Mouse (Mus musculus): ENCODE measurements at regions not wholly inside any gene's neighbourhood (a gene's known extent, or its start where the extent isn't known, plus 50 kb on each side); places are given as distances from the start of the nearest gene placed in this dataset.

DNA sequence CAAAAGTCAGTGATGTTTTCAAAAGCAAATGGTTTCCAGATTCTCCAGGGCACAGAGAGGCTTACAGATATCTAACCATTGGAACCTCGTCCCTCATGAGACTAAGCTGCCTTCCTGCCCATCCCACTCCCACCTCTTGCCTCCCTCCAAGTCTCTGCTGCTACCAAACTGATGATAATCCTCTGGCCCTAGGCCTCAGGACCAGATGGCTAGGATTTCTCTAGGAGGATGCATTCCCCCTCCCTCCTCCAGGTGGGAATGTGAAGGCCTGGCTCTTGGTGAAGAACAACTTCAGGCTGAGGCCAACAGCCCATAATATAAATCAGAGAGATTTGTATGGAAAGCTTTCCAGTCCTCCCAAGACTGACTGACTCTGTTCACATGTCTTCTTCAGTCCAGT is 198.9 kb upstream of the Cdh5 start:
- Histone ChIP-seq H3K27ac (replicated peaks) (no peak overlapping the region), H3K36me3 (no peaks in the 10 kb centered on the region), H3K9me3 (no peaks in the 10 kb centered on the region), H3K4me1 (no peaks in the 10 kb centered on the region), H3K27me3 (no peaks in the 10 kb centered on the region), H3K9ac (replicated peaks) (no peak overlapping the region), H3K4me3 (no peak overlapping the region), H3K4me2 (replicated peaks) (no peak overlapping the region)
- ATAC-seq (ENCODE audit: low FRiP score, low read depth): no peak
- 67% methylated on average over 1 of the region's 1 CpGs for WGBS

DNA sequence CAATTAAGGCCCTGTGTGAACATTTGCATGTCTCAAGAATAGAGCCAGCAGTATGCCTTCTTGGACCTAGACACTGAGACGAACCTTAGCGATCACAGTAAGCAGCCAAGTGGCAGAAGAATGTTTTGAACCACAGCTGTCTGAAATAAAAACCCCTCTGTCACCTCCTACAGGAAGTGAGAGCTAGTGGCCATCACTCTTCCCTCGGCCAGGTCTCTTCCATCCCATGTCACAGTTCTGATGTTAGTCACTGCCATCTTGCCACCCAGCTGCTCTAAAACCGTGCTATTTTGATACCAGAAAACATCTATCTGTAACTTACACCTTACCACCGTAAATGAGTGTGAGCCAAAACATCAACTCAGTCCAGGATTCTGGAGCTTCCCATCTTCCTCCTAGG is 197.8 kb upstream of the Cdh5 start:
- no peak for ATAC-seq (ENCODE audit: low FRiP score, low read depth)
- no peak overlapping the region for H3K4me3 ChIP-seq
- H3K27ac ChIP-seq (replicated peaks): no peak overlapping the region
- 89% methylated on average over 5 of the region's 5 CpGs for WGBS
- no peaks in the 10 kb centered on the region for H3K27me3 ChIP-seq
- H3K4me2 ChIP-seq (replicated peaks): no peak overlapping the region
- no peaks in the 10 kb centered on the region for H3K4me1 ChIP-seq
- no peak overlapping the region for H3K9ac ChIP-seq (replicated peaks)
- no peaks in the 10 kb centered on the region for H3K36me3 ChIP-seq
- no peaks in the 10 kb centered on the region for H3K9me3 ChIP-seq

DNA sequence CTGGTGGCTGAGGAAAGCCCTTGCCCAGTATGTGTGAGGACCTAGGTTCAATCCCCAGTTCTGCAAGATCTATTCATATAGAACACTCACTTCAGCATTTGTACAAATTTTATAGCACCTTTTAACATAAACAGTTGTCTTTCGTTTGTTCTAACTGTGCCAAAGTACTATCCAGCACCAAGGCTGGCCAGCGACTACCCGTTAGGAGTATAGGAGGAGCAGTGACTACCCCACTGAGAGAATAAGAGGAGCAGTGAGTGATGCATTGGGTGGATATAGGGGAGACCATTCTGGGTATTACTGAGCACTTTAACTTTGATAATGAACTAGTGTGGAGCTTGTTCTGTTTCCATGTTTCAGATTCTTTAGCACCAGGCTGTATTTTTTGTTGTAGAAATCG is 193.8 kb upstream of the Cdh5 start:
- H3K9ac ChIP-seq (replicated peaks): no peak overlapping the region
- no peaks in the 10 kb centered on the region for H3K4me1 ChIP-seq
- no peaks in the 10 kb centered on the region for H3K27me3 ChIP-seq
- H3K4me3 ChIP-seq: no peak overlapping the region
- no peak for ATAC-seq (ENCODE audit: low FRiP score, low read depth)
- WGBS: 82% methylated on average over 4 of the region's 4 CpGs
- no peaks in the 10 kb centered on the region for H3K36me3 ChIP-seq
- H3K9me3 ChIP-seq: no peaks in the 10 kb centered on the region
- no peak overlapping the region for H3K4me2 ChIP-seq (replicated peaks)
- H3K27ac ChIP-seq (replicated peaks): no peak overlapping the region

DNA sequence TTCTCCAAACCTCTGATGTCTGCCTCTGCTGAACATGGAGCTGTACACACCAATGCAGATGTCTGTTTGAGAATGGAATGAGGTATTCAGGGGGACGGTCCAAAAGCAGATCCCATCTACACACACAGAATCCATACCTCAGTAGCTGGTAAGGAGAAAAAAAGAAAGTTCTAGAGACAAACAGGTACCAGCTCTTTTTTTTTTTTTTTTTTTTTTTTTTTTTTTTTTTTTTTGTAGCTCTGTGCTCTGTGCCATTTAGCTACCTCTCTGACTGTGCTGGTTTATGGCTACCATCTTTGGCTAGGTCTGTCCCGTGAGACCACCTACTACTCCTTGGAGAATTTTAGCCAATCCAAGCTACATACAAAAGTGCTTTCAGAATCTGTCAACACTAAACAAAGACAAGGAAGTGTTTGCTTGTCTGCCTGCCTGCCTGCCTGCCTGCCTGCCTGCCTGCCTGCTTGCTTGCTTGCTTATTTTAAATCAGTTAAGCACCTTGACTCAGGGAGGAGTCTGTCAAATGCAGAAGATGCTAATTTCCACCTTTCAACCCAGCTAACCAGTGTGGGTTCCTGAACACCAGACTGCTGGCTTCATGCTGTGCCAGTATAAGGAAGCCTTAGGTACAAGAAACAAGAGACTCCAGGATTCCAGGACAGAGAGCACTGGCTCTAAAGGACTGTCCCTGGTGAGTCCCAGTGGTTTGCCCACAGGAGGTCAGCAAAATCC is 190.0 kb upstream of the Cdh5 start:
- no peaks in the 10 kb centered on the region for H3K9me3 ChIP-seq
- 70% methylated on average over 2 of the region's 2 CpGs for WGBS
- peaks cover 4% of the 10 kb centered on the region; the same call in 1 of the 2 replicates for H3K27me3 ChIP-seq
- no peak for ATAC-seq (ENCODE audit: low FRiP score, low read depth)
- no peaks in the 10 kb centered on the region for H3K4me1 ChIP-seq
- H3K9ac ChIP-seq (replicated peaks): no peak overlapping the region
- H3K27ac ChIP-seq (replicated peaks): no peak overlapping the region
- H3K36me3 ChIP-seq: no peaks in the 10 kb centered on the region
- no peak overlapping the region for H3K4me3 ChIP-seq
- H3K4me2 ChIP-seq (replicated peaks): no peak overlapping the region

DNA sequence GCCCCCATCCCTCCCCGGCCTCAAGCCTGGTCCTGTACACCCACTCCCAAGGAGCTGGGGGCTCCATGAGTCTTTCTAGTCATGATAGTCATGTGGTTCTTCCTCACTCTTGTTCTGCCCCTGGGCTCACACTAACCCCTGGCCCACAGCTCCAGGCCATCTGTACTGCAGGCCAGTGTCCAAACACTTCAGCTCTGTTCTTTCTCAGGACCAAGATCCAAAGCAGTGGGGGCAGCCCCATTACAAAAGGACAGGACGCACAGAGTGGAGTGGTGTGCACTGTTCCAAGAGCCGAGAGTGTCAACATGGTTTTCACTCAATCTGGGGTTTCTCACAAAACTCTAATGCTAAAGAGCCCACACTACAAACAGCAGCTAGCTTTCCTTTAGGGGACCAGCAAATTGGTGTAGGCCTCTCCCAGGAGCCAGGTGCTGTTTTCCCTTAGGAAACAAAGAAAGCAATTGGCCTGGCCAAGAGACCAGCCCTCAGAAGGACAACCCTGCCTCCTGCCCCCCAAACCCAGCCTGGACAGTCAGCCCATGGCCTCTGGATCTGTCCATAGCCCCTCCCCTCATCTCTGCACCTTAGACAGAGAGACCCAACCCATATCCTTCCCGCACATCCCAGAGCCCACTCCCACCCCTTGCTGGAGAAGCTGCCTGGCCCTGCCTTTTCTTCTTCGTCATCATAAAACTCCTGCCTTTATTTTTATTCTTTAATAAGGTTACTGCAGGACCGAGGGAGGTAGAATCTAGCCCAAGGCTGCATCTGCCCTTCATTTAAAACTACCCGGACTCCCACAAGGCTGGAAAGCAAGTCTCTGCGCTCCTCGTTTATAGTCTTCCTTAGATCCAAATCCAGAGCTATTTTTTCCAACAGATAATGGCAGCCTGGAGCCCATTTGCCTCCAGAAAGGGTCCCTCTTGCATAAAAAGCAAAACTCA is 188.2 kb upstream of the Cdh5 start:
- H3K4me3 ChIP-seq: no peak overlapping the region
- peaks cover 4% of the 10 kb centered on the region; the same call in 1 of the 2 replicates for H3K27me3 ChIP-seq
- ATAC-seq (ENCODE audit: low FRiP score, low read depth): no peak
- no peak overlapping the region for H3K4me2 ChIP-seq (replicated peaks)
- H3K9me3 ChIP-seq: no peaks in the 10 kb centered on the region
- no peaks in the 10 kb centered on the region for H3K36me3 ChIP-seq
- no peak overlapping the region for H3K9ac ChIP-seq (replicated peaks)
- WGBS: 81% methylated on average over 9 of the region's 9 CpGs
- no peaks in the 10 kb centered on the region for H3K4me1 ChIP-seq
- no peak overlapping the region for H3K27ac ChIP-seq (replicated peaks)

DNA sequence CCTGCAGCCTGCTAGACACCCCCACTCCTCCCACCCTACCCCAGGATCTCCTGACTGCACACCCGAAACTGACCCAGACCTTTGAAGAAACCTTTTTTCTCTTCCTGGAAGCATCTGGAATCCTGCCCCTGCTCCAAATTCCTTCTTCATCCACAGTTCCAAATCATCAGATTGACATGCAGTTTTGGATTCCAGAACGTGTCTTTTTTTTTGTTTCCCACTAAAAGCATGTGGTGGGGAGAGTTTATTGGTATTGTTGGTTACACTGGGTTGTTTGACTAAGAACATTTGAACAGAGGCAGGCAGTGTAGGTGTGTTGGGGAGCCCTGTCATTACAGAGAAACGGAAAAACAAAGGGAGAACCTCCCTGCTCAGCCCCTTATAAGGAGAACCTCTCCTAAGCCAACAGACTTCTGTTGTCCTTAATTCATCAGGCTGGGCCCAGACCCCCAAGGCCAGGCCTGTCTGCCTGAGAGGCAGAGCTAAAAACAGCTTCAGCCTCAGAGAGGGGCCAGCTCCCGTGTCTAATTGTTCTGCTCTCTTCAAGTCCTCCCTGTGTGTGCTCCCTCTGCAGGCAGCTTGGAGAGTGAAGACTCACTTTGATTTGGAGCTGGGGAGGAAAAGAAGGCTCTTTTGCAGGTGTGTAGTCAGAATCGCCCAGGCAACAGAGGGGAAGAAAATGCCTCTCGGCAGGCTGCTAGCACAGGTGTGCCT is 187.3 kb upstream of the Cdh5 start:
- no peaks in the 10 kb centered on the region for H3K9me3 ChIP-seq
- WGBS: 54% methylated on average over 6 of the region's 6 CpGs
- H3K36me3 ChIP-seq: no peaks in the 10 kb centered on the region
- H3K4me3 ChIP-seq: no peak overlapping the region
- H3K4me1 ChIP-seq: no peaks in the 10 kb centered on the region
- H3K27me3 ChIP-seq: peaks cover 4% of the 10 kb centered on the region; the same call in 1 of the 2 replicates
- no peak overlapping the region for H3K4me2 ChIP-seq (replicated peaks)
- no peak overlapping the region for H3K27ac ChIP-seq (replicated peaks)
- H3K9ac ChIP-seq (replicated peaks): no peak overlapping the region
- peak; percentile 62; the same call in 1 of the 2 replicates for ATAC-seq (ENCODE audit: low FRiP score, low read depth)

DNA sequence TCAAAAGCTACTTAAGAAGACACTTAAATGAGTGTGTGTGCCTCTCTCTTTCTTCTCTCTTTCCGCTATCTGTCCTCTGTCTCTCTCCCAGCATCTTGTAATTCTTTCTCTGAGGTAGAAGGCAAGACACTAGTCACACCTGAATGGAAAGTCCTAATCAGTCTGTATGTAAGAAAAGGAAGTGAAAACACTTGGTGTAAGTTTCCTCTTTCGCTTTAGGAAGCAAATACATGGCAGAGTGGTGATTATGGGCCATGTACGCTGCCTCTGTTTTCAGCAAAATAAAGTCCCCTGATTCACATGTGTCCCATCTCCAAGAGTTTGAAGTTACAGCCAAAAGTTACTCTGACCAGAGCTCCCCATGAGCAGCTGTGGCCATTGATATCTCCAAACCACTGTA is 182.1 kb upstream of the Cdh5 start:
- no peak for ATAC-seq (ENCODE audit: low FRiP score, low read depth)
- Histone ChIP-seq H3K9me3 (no peaks in the 10 kb centered on the region), H3K4me2 (replicated peaks) (no peak overlapping the region), H3K27me3 (no peaks in the 10 kb centered on the region), H3K9ac (replicated peaks) (no peak overlapping the region), H3K27ac (replicated peaks) (no peak overlapping the region), H3K4me1 (no peaks in the 10 kb centered on the region), H3K36me3 (no peaks in the 10 kb centered on the region), H3K4me3 (no peak overlapping the region)
- 88% methylated on average over 3 of the region's 3 CpGs for WGBS

DNA sequence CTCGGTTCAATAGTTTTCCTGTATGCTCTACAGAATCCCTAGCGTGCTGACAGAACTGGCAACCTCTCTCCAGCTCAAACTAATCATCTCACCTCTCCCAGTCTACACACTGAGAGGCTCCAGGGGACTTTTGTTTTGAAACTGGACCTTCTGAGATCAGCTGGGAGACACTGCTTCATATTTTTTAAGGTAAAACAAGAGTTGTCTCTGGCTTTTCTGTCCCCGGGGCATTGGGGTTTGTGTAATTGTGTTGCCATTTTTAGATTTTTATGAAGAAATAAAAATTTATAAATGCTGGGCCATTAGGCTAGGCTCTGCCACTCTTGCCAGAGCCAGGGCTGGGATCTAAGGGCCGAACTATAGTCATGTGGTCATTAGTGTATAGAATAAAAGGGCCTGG is 179.8 kb upstream of the Cdh5 start:
- H3K4me1 ChIP-seq: no peaks in the 10 kb centered on the region
- H3K9me3 ChIP-seq: no peaks in the 10 kb centered on the region
- no peaks in the 10 kb centered on the region for H3K27me3 ChIP-seq
- no peak overlapping the region for H3K4me3 ChIP-seq
- 87% methylated on average over 4 of the region's 4 CpGs for WGBS
- H3K36me3 ChIP-seq: no peaks in the 10 kb centered on the region
- H3K9ac ChIP-seq (replicated peaks): no peak overlapping the region
- H3K27ac ChIP-seq (replicated peaks): no peak overlapping the region
- no peak overlapping the region for H3K4me2 ChIP-seq (replicated peaks)
- no peak for ATAC-seq (ENCODE audit: low FRiP score, low read depth)

DNA sequence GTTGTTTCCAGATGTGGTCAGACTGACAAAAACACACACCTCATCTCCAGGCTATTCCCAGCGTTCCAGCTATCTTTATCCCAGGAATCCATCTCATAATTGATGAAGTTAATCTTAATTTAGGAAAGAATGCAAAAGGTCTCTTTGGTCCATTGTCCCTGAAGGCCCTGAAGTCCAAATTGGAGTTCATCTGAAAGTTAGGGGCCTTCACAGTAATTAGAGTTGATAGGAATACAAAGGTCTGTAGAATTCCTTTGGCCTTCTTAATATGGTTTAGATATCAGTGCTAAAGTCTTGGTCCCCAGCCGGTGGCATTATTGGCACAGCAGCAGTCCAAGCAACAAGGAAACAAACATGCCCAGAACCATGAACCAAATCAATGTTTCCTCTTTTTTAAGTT is 178.7 kb upstream of the Cdh5 start:
- Histone ChIP-seq H3K27ac (replicated peaks) (no peak overlapping the region), H3K9me3 (no peaks in the 10 kb centered on the region), H3K9ac (replicated peaks) (no peak overlapping the region), H3K4me1 (no peaks in the 10 kb centered on the region), H3K27me3 (no peaks in the 10 kb centered on the region), H3K36me3 (no peaks in the 10 kb centered on the region), H3K4me2 (replicated peaks) (no peak overlapping the region), H3K4me3 (no peak overlapping the region)
- ATAC-seq (ENCODE audit: low FRiP score, low read depth): no peak
- 82% methylated on average over 2 of the region's 2 CpGs for WGBS

DNA sequence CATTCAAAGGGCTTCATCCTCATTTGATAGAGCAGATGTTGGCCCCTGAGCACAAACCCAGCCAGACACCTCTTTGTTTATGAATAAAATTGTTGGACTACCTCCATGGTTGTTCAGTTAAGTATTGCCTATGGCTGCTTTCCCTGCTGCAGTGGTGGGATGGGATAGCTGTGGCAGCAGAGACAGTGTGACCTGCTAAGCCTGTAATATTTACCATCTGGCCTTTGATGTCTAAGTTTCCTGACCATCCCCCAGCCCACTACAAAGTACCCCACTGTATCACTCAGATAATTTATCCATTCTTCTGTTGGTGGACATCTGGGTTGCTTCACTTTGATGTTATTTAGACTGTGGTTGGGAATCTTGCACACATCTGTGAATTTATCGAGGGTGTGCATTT is 168.7 kb upstream of the Cdh5 start:
- Histone ChIP-seq H3K27ac (replicated peaks) (no peak overlapping the region), H3K4me3 (no peak overlapping the region), H3K27me3 (no peaks in the 10 kb centered on the region), H3K4me2 (replicated peaks) (no peak overlapping the region), H3K9ac (replicated peaks) (no peak overlapping the region), H3K36me3 (no peaks in the 10 kb centered on the region), H3K9me3 (no peaks in the 10 kb centered on the region), H3K4me1 (no peaks in the 10 kb centered on the region)
- WGBS: 88% methylated on average over 1 of the region's 1 CpGs
- ATAC-seq (ENCODE audit: low FRiP score, low read depth): no peak

DNA sequence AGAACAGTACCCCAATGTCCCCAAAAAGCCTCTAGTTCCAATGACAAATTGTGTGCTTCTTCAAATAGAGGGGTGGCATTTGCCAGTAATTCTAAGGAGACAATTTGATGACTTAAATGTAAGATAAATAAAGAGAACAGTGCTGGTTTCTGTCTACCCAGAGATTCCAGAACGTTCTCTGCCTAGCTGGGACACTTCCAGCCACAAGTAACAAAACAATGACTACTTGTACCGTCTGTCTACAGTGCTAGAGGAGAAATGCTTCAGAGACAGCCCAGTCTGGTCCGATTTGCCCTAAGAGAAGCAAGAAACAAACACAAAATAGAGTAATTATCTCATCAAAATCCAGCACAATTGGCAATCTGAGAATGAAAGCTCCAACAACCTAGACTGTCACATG is 164.9 kb upstream of the Cdh5 start:
- 0 out of 2 replicates have a peak, but pooled peaks cover 4% of the 10 kb centered on the region for H3K4me1 ChIP-seq
- no peak overlapping the region for H3K4me3 ChIP-seq
- no peaks in the 10 kb centered on the region for H3K27me3 ChIP-seq
- H3K36me3 ChIP-seq: no peaks in the 10 kb centered on the region
- H3K27ac ChIP-seq (replicated peaks): no peak overlapping the region
- no peaks in the 10 kb centered on the region for H3K9me3 ChIP-seq
- ATAC-seq (ENCODE audit: low FRiP score, low read depth): no peak
- H3K4me2 ChIP-seq (replicated peaks): no peak overlapping the region
- H3K9ac ChIP-seq (replicated peaks): no peak overlapping the region
- WGBS: 86% methylated on average over 3 of the region's 3 CpGs
